Mouse (Mus musculus): ENCODE results near the gene Nr5a2. TPM values are rescaled to one million over a fixed set of nuclear protein-coding genes. Genes with fewer than 3 reads are reported as not detected.
A peak's percentile ranks its signal among the peaks of the same experiment; 100 is the strongest.

Nr5a2 gene
- polyA plus RNA-seq, 1 experiment from 2014 or later, result 0.14 TPM

- 3% methylated on average over 15 of the region's 15 CpGs for WGBS (ENCODE audit: insufficient replicate concordance)
- Histone ChIP-seq H3K36me3 (ENCODE audit: control insufficient read depth, insufficient read depth, low read length) (no peaks in the 10 kb centered on the region), H3K27me3 (ENCODE audit: control insufficient read depth, insufficient read depth, low read length) (peaks cover 73% of the 10 kb centered on the region), H3K9ac (ENCODE audit: low read depth, low read length) (no peak overlapping the region), H3K27ac (ENCODE audit: low read depth, low read length) (no peak overlapping the region), H3K4me2 (peak overlapping the region; percentile 84), H3K4me3 (ENCODE audit: low read depth, low read length) (peak overlapping the region; percentile 45), H3K4me1 (ENCODE audit: control insufficient read depth, insufficient read depth, low read length) (peaks cover 12% of the 10 kb centered on the region), H3K9me3 (replicated peaks; ENCODE audit: control insufficient read depth, low read length) (0 out of 2 replicates have a peak, but pooled peaks cover 3% of the 10 kb centered on the region)
- ATAC-seq (replicated peaks; ENCODE audit: insufficient number of reproducible peaks, low FRiP score, low TSS enrichment), result no peak
Observed at GRCm38 (mm10) chr1:136953444-136954107, 6.7 kb downstream of the Nr5a2 start.

GRCm38 (mm10) chr1:136952609-136953311, 7.5 kb downstream of the Nr5a2 start:
- Histone ChIP-seq H3K4me1 (ENCODE audit: control insufficient read depth, insufficient read depth, low read length) (peaks cover 11% of the 10 kb centered on the region), H3K4me3 (ENCODE audit: low read depth, low read length) (peak overlapping the region; percentile 45), H3K27me3 (ENCODE audit: control insufficient read depth, insufficient read depth, low read length) (peaks cover 72% of the 10 kb centered on the region), H3K36me3 (ENCODE audit: control insufficient read depth, insufficient read depth, low read length) (no peaks in the 10 kb centered on the region), H3K4me2 (peak overlapping the region; percentile 84), H3K27ac (ENCODE audit: low read depth, low read length) (no peak overlapping the region), H3K9me3 (replicated peaks; ENCODE audit: control insufficient read depth, low read length) (0 out of 2 replicates have a peak, but pooled peaks cover 3% of the 10 kb centered on the region), H3K9ac (ENCODE audit: low read depth, low read length) (0 out of 2 replicates have a peak overlapping the region, but pooled peaks have one; percentile 39)
- no peak for ATAC-seq (replicated peaks; ENCODE audit: insufficient number of reproducible peaks, low FRiP score, low TSS enrichment)
- WGBS (ENCODE audit: insufficient replicate concordance), result under 1% methylated on average over 39 of the region's 39 CpGs

GRCm38 (mm10) chr1:136951946-136952531, 8.2 kb downstream of the Nr5a2 start:
- Histone ChIP-seq H3K4me3 (ENCODE audit: low read depth, low read length) (peak overlapping the region; percentile 45), H3K27ac (ENCODE audit: low read depth, low read length) (no peak overlapping the region), H3K4me1 (ENCODE audit: control insufficient read depth, insufficient read depth, low read length) (peaks cover 15% of the 10 kb centered on the region), H3K9ac (ENCODE audit: low read depth, low read length) (0 out of 2 replicates have a peak overlapping the region, but pooled peaks have one; percentile 10), H3K9me3 (replicated peaks; ENCODE audit: control insufficient read depth, low read length) (0 out of 2 replicates have a peak, but pooled peaks cover 3% of the 10 kb centered on the region), H3K4me2 (peak overlapping the region; percentile 84), H3K27me3 (ENCODE audit: control insufficient read depth, insufficient read depth, low read length) (peaks cover 77% of the 10 kb centered on the region), H3K36me3 (ENCODE audit: control insufficient read depth, insufficient read depth, low read length) (no peaks in the 10 kb centered on the region)
- no peak for ATAC-seq (replicated peaks; ENCODE audit: insufficient number of reproducible peaks, low FRiP score, low TSS enrichment)
- WGBS (ENCODE audit: insufficient replicate concordance), result 3% methylated on average over 19 of the region's 21 CpGs

GRCm38 (mm10) chr1:136951155-136951650, 9.0 kb downstream of the Nr5a2 start:
- Histone ChIP-seq H3K4me1 (ENCODE audit: control insufficient read depth, insufficient read depth, low read length) (peaks cover 15% of the 10 kb centered on the region), H3K9me3 (replicated peaks; ENCODE audit: control insufficient read depth, low read length) (0 out of 2 replicates have a peak, but pooled peaks cover 3% of the 10 kb centered on the region), H3K27ac (ENCODE audit: low read depth, low read length) (no peak overlapping the region), H3K4me2 (no peak overlapping the region), H3K9ac (ENCODE audit: low read depth, low read length) (no peak overlapping the region), H3K36me3 (ENCODE audit: control insufficient read depth, insufficient read depth, low read length) (no peaks in the 10 kb centered on the region), H3K27me3 (ENCODE audit: control insufficient read depth, insufficient read depth, low read length) (peaks cover 83% of the 10 kb centered on the region), H3K4me3 (ENCODE audit: low read depth, low read length) (no peak overlapping the region)
- 29% methylated on average over 3 of the region's 3 CpGs for WGBS (ENCODE audit: insufficient replicate concordance)
- no peak for ATAC-seq (replicated peaks; ENCODE audit: insufficient number of reproducible peaks, low FRiP score, low TSS enrichment)

GRCm38 (mm10) chr1:136949323-136949741, 10.9 kb downstream of the Nr5a2 start:
- Histone ChIP-seq H3K27ac (ENCODE audit: low read depth, low read length) (no peak overlapping the region), H3K36me3 (ENCODE audit: control insufficient read depth, insufficient read depth, low read length) (no peaks in the 10 kb centered on the region), H3K4me2 (peak overlapping the region; percentile 97), H3K9ac (ENCODE audit: low read depth, low read length) (peak overlapping the region; percentile 49; the same call in 1 of the 2 replicates), H3K4me3 (ENCODE audit: low read depth, low read length) (peak overlapping the region; percentile 58), H3K4me1 (ENCODE audit: control insufficient read depth, insufficient read depth, low read length) (peaks cover 15% of the 10 kb centered on the region), H3K27me3 (ENCODE audit: control insufficient read depth, insufficient read depth, low read length) (peaks cover 82% of the 10 kb centered on the region), H3K9me3 (replicated peaks; ENCODE audit: control insufficient read depth, low read length) (0 out of 2 replicates have a peak, but pooled peaks cover 3% of the 10 kb centered on the region)
- WGBS (ENCODE audit: insufficient replicate concordance), result 0% methylated on average over 12 of the region's 12 CpGs
- ATAC-seq (replicated peaks; ENCODE audit: insufficient number of reproducible peaks, low FRiP score, low TSS enrichment), result peak; percentile 4; the same call in 1 of the 2 replicates

- ATAC-seq (replicated peaks; ENCODE audit: insufficient number of reproducible peaks, low FRiP score, low TSS enrichment), result peak; percentile 46
- Histone ChIP-seq H3K4me1 (ENCODE audit: control insufficient read depth, insufficient read depth, low read length) (peaks cover 15% of the 10 kb centered on the region), H3K9ac (ENCODE audit: low read depth, low read length) (peak overlapping the region; percentile 49), H3K27me3 (ENCODE audit: control insufficient read depth, insufficient read depth, low read length) (peaks cover 80% of the 10 kb centered on the region), H3K9me3 (replicated peaks; ENCODE audit: control insufficient read depth, low read length) (0 out of 2 replicates have a peak, but pooled peaks cover 3% of the 10 kb centered on the region), H3K27ac (ENCODE audit: low read depth, low read length) (no peak overlapping the region), H3K4me3 (ENCODE audit: low read depth, low read length) (peak overlapping the region; percentile 58), H3K36me3 (ENCODE audit: control insufficient read depth, insufficient read depth, low read length) (no peaks in the 10 kb centered on the region), H3K4me2 (peak overlapping the region; percentile 97)
- WGBS (ENCODE audit: insufficient replicate concordance), result under 1% methylated on average over 61 of the region's 61 CpGs
Observed at GRCm38 (mm10) chr1:136948511-136949275, 11.6 kb downstream of the Nr5a2 start.

GRCm38 (mm10) chr1:136948127-136948422, 12.2 kb downstream of the Nr5a2 start:
- no peak overlapping the region for H3K27ac ChIP-seq (ENCODE audit: low read depth, low read length)
- H3K4me2 ChIP-seq, result peak overlapping the region; percentile 97
- H3K9ac ChIP-seq (ENCODE audit: low read depth, low read length), result no peak overlapping the region
- under 1% methylated on average over 7 of the region's 7 CpGs for WGBS (ENCODE audit: insufficient replicate concordance)
- 0 out of 2 replicates have a peak, but pooled peaks cover 3% of the 10 kb centered on the region for H3K9me3 ChIP-seq (replicated peaks; ENCODE audit: control insufficient read depth, low read length)
- H3K27me3 ChIP-seq (ENCODE audit: control insufficient read depth, insufficient read depth, low read length), result peaks cover 79% of the 10 kb centered on the region
- no peaks in the 10 kb centered on the region for H3K36me3 ChIP-seq (ENCODE audit: control insufficient read depth, insufficient read depth, low read length)
- no peak for ATAC-seq (replicated peaks; ENCODE audit: insufficient number of reproducible peaks, low FRiP score, low TSS enrichment)
- H3K4me3 ChIP-seq (ENCODE audit: low read depth, low read length), result peak overlapping the region; percentile 58
- peaks cover 14% of the 10 kb centered on the region for H3K4me1 ChIP-seq (ENCODE audit: control insufficient read depth, insufficient read depth, low read length)
